Mouse (Mus musculus): Measurements from ENCODE around the gene Dll4.

DNA sequence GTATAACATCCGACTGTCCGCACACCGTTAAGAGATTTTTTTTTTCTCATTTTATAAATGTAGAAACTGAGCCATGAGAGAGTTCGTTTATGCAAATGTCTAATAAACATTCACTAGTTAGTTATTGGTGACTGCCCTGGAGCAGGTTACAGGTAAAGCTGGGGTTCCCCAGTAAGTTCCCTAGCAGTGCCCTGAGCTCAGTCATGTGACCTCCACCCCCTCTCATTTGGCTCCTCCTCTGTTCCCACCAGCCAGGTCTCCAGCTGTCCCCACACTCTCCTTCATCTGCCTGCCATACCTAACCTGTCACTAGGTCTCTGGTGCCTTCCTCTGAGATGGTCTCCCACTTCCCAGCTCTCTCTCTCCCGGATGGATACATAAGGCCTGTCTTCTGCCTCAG is 38.2 kb upstream of the Dll4 start:
- TF ChIP-seq CTCF (IDR thresholded peaks at IDR 0.05) (no peak), POLR2A (IDR thresholded peaks at IDR 0.05; ENCODE audit: insufficient read depth, low read depth, low read length) (no peak), EP300 (IDR thresholded peaks at IDR 0.05; ENCODE audit: insufficient read depth, low read depth, low read length) (no peak)
